Mouse (Mus musculus): ENCODE measurements around the gene Abhd14b.
"Not testable (repeated sequence)": the region's sequence is repeated elsewhere in the genome, so short reads cannot be mapped to it uniquely, and the experiment has no call there.

Abhd14b gene

DNA sequence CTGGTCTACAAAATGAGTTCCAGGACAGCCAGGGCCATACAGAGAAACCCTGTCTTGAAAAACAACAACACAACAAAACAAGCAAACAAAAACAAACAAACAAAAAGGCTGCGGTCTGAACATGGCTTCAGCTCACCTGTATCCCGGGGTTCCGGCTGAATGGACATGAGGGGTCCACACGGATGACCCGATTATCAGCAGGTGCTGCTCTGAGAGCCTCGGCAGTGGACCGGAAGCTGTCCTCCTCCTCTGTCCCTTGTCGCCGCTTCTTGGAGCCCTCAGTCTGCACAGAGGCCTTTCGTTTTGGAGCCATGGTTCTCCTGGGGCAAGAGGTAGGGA lies 28.4 kb downstream of the Abhd14b start, which contains the start of gene Rrp9:
Gene Rrp9, plus strand, starts transcription at position 301 of the 339 bp plus-strand sequence.
- no peak for DNase-seq (ENCODE audit: inconsistent age in 2 of 2, low spot score in 1 of 2)

DNA sequence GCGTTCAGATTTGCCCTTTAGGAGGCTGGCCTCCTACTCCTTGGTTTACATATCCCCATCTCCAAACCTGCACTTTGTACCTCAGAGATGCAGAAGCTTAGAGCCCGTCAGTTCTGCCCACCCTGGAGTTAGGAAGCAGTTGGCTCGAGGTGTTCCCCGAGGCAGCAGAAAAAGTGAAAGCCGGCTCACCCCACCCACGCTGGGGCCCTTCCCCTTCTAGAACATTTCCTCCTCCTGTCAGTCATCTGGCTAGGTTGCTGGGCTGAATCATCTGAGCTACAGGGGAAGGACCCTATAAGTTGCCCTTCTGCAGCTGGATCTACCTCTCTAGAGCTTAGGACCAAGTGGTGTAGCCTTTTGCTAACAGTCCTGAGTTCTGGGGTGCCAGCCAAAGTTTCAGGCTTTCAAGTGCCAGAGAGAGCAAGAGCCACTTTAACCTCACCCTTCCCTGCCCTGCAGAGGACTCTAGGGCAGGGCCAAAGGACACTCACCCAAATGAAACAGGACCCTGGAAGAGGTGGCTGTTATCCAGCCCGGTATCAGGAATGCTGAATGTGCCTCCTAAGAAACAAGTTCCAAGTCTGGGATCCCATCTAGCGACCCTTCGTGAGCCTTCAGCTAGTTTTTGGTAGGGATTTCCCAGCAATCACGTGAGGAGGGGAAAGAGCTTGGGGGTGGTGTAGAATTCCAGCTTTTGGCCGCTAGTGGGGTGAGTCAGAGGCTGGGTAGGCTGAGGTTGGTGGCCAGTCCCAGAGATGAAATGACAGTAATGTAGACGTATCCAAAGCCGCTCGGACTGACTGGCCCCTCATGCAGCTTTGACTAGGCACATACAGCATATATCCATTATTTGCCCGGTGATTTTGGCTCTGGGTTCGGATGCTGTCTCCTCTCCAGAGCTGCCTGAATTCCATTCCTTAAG lies 29.0 kb downstream of the Abhd14b start:
- DNase-seq (ENCODE audit: inconsistent age in 2 of 2, low spot score in 1 of 2) = peak; percentile 83 to 94

DNA sequence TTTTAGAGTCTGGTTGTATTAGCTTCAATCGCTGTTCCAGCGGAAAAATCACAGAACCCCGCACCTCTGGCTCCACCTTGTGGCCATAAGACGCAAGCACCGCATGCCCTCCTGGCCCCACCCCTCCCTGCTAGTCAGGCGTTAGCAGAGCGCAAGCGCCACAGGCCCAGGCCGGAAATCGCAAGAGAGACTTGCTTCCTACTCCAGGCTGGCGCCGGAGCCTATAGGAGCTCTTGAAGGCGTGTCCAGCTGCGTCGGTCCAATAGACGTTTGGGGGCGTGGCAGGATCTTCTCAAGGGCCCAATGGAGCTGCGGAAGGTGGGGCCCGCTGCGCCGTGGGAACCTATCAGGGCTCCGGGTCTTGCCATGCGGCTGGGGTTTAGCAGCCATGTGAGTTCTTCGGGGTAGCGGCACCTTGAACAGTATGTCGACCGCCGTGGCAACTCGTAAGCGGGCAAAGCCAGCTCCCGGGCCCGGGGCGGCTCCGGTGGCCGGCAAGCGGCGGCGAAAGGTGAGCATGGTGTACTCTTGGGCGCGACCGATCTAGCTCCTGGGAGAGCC lies 29.7 kb downstream of the Abhd14b start, which contains the start of gene Parp3:
Gene Parp3, minus strand, starts transcription at position 26 of the 561 bp plus-strand sequence.
- peak; percentile 100 for DNase-seq (ENCODE audit: inconsistent age in 2 of 2, low spot score in 1 of 2)

DNA sequence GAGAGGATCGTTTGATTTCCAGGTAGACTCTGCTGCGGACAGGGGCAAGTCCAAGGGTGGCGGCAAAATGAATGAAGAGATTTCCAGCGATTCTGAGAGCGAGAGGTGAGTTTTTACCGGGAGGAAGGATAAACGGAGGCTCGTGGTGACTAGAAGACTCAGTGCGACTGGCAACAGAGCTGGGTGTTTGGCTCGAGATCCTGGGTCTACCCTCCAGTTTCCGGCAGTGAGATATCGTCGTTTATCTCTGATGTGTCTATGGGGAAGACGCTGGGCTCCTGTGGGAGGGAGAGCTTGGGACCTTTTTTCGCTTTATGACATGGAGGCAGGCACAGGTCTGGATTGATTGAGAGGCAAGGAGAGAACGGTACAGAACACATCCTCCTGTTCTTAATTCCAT lies 30.4 kb downstream of the Abhd14b start:
- DNase-seq (ENCODE audit: inconsistent age in 2 of 2, low spot score in 1 of 2) = peak in 1 of 2 experiments; percentile 51

DNA sequence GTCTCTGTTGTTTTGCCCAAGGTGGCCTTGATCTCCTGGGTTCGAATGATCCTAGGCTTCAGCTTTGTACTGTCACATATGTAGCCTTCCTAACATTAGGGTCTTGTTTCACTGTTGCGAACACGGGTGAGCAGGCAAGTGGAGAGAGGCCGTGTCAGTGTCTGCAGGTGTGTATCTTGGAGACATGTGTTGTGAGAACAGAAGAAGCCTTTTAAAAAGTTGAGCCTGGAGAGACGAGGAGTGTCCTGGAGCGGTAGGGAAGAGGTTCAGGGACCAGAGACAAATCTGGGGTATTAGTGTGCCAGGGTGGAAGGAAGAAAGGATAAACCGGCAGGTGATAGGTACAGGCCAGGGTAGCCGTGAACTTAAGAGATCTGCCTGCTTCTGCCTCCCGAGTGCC lies 30.8 kb downstream of the Abhd14b start:
- DNase-seq (ENCODE audit: inconsistent age in 2 of 2, low spot score in 1 of 2) = peak in 1 of 2 experiments; percentile 7

DNA sequence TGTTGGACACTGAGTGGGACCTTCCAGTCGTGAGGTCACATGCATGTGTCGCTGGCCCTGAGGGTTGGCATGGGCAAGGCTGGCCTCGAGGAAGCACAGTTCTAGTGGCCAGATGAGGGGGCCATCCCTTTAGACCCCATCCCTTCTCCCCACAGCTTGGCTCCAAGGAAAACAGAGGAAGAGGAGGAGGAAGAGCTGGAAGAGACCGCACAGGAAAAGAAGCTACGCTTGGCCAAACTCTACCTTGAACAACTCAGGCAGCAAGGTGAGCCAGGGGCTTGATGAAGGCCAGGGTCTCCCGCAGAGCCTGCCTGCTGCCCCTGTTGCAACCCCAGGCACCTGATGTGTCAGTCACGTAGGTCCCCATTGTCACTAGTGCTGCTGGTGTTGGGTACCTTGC lies 33.3 kb downstream of the Abhd14b start:
- peak in 1 of 2 experiments; percentile 30 for DNase-seq (ENCODE audit: inconsistent age in 2 of 2, low spot score in 1 of 2)

DNA sequence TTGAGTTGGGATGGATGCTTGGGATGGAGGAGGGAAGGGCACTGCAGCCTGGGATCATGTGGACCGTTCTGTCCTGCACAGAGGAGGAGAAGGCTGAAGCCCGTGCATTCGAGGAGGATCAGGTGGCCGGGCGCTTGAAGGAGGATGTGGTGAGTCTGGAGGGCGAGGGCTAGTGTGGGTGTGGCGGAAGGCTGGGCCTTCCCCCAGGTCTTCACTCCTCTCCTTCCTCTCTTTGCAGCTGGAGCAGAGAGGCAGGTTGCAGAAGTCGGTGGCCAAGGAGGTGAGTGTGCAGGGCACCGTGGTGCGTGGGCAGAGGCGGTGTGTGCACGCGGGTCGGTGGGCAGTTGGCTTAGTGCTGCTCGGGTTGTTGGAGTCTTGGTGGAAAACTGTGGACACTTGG lies 33.8 kb downstream of the Abhd14b start:
- DNase-seq (ENCODE audit: inconsistent age in 2 of 2, low spot score in 1 of 2) = peak in 1 of 2 experiments; percentile 18

DNA sequence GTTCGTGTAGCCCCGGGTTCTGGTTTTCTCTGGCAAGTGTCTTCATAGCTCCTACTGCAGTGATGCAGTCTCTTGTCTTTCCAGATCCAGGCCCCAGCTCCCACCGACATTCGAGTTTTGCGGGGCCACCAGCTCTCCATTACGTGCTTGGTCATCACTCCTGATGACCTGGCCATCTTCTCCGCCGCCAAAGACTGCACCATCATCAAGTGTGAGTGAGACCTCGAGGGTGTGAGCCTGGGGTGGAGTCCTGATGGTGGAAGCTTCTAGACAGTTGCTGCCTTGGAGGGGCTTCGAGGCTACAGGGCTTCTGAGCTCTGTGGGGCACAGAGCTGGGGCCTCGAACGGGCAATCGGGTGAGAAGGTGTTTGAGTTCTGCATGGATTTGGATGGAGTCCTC lies 34.4 kb downstream of the Abhd14b start:
- DNase-seq (ENCODE audit: inconsistent age in 2 of 2, low spot score in 1 of 2) = no peak

DNA sequence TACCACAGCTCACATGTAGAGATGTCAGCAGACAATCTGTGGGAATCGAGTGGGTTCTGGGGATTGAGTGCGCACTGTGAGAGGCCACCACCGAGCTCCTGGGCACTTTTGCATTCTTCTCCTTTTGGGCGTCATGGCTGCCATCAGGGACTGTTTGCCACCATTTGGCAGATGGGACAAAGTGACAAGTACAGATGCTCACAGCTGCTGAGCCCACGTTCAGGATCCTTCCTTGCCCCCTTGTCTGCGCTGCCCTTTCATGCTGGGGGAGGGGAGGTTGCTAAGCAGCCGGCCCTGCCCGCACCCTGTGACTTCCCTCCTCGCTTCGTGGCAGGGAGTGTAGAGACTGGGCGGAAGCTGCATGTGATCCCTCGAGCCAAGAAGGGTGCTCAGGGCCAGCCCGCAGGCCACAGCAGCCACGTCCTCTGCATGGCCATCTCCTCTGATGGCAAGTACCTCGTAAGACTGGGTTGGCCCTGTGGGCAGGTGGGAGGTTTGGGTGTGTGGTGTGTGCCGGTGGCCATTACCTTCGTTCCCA lies 35.4 kb downstream of the Abhd14b start:
- DNase-seq (ENCODE audit: inconsistent age in 2 of 2, low spot score in 1 of 2) = no peak

DNA sequence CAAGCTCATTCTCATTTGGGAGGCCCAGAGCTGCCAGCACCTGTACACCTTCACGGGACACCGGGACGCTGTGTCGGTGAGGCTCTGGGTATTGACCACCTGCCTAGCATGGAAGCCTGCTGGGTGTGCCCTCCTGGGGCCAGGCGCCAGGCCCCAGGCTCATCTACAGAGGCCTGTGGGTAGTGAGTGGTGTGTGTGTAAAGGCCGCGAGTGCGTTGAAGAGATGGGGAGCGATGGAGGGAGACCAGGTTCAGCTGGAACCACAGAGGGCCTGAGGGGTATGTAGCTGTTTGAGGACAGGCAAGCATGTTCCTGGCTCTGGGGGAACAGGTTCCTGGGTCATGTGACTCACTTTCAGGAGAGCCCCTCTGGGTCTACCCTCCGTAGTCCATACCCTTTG lies 35.9 kb downstream of the Abhd14b start:
- no peak for DNase-seq (ENCODE audit: inconsistent age in 2 of 2, low spot score in 1 of 2)

DNA sequence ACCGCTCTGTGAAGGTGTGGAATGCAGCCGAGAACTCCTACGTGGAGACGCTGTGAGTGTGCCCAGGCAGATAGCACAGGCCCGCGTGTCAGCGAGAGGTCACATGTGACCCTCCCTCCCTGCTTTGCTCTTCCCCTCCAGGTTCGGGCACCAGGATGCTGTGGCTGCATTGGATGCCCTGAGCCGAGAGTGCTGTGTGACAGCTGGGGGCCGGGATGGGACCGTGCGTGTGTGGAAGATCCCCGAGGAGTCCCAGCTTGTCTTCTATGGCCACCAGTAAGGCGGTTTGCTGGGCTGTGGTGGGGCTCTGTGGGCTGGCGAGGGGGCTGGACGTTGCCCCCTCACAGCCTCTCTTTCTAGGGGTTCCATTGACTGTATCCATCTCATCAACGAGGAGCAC lies 36.3 kb downstream of the Abhd14b start:
- DNase-seq (ENCODE audit: inconsistent age in 2 of 2, low spot score in 1 of 2) = peak in 1 of 2 experiments; percentile 16

DNA sequence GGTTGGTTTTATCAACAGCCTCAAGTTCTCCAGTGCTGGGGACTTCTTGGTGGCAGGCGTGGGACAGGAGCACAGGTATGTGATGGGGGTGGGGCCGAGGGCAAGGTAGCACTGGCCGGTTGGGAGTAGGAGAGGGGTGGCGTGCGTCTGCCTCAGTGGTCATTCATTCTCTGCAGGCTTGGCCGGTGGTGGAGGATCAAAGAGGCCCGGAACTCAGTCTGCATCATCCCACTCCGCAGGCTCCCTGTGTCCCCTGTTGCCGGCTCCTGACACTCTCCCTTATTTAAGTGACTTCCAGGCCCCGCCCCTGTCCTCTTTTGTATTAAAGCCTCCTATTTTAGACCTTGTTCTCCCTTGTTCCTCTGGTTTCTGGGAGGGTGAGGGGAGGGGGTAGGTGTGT lies 37.8 kb downstream of the Abhd14b start:
- DNase-seq (ENCODE audit: inconsistent age in 2 of 2, low spot score in 1 of 2) = no peak

DNA sequence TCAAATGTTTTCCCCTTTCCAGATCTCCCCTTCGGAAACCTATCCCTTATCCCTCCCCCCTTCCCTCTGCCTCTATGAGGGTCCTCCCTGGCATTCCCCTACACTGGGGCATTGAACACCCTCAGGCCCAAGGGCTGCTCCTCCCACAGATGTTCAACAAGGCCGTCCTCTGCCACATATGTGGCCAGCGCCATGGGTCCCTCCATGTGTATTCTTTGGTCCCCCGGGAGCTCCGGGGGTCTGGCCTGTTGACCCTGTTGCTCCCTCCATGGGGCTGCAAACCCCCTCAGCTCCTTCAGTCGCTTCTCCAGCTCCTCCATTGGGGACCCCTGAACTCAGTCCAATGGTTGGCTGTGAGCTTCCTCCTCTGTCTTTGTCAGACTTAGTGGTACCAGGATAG lies 40.3 kb downstream of the Abhd14b start:
- DNase-seq (ENCODE audit: inconsistent age in 2 of 2, low spot score in 1 of 2) = not testable (repeated sequence)

DNA sequence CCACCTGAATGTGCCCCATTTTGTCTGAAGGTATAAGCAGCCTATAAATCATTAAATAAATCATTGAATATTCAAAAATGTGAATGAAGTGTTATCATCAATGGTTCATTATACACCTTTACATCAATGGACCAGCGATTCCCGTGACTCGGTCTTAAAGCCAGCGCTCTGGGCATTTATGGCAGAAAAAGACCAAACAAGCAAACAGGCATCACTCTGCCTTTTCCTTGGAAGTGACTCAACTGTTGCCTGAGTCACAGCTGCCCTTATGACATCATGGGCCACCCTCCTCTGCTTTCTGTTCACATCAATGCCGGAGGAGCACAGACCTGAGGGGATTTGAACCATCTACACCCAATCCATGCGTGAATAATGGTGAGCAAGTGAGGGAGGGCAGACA lies 52.4 kb downstream of the Abhd14b start, which contains the start of gene Iqcf1:
Gene Iqcf1, plus strand, starts transcription at position 301 of the 400 bp plus-strand sequence.
- peak in 1 of 2 experiments; percentile 34 for DNase-seq (ENCODE audit: inconsistent age in 2 of 2, low spot score in 1 of 2)

DNA sequence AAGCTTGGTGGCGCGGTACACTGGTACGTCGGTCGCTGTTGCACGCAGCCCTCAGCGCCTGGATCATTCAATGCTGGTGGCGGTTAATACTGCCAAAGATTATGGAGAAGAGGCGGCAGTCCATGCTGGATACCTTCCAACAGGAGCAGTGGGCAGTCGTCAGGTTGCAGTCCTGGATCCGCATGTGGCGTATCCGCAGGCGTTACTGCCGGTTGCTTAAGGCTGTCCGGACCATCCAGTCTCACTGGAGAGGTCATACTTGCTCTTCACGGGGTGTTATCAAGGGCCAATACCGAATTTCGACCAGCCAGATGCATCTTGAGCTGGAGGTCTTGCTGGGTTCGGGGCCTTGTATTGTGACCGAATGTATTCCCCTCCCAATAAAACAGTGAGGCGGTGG lies 54.6 kb downstream of the Abhd14b start:
- DNase-seq (ENCODE audit: inconsistent age in 2 of 2, low spot score in 1 of 2) = no peak
